Mouse (Mus musculus) neural tube, embryonic 14.5 days (tissue): Measurements from ENCODE around the gene Isl1. TPM values are rescaled to one million over a fixed set of nuclear protein-coding genes. Genes with fewer than 3 reads are reported as not detected.

Experiments used
- ATAC-seq: fragments of 200-750 bp; cut with Nextera tagmentation; 2 replicates; pipeline ENCODE4 v1.8.0; 2017; ENCODE audit warnings: low read depth, mild to moderate bottlenecking, moderate TSS enrichment, moderate library complexity
- H3K27ac ChIP-seq: fragments of 300-500 bp; sonication (generic); 2 replicates; pipeline ENCODE4 v1.5.1; 2014; ENCODE audit warnings: low read depth, mild to moderate bottlenecking, control low read depth, low read length, moderate library complexity, mixed read lengths
- H3K27me3 ChIP-seq: fragments of 300-500 bp; sonication (generic); 2 replicates; pipeline ENCODE4 v1.6.1; 2014; ENCODE audit warnings: low read length; ENCODE audit not compliant: control insufficient read depth, insufficient read depth
- H3K36me3 ChIP-seq: fragments of 300-500 bp; sonication (generic); 2 replicates; pipeline ENCODE4 v1.6.1; 2014; ENCODE audit warnings: low read length, mixed read lengths; ENCODE audit not compliant: control insufficient read depth, insufficient read depth
- H3K4me1 ChIP-seq: fragments of 300-500 bp; sonication (generic); 2 replicates; pipeline ENCODE4 v1.6.1; 2014; ENCODE audit warnings: low read length; ENCODE audit not compliant: control insufficient read depth, insufficient read depth
- H3K4me2 ChIP-seq: fragments of 300-500 bp; sonication (generic); 2 replicates; pipeline ENCODE4 v1.6.1; 2014; ENCODE audit warnings: mild to moderate bottlenecking, low read depth, low read length, control low read depth
- H3K4me3 ChIP-seq: fragments of 300-500 bp; sonication (generic); 2 replicates; pipeline ENCODE4 v1.5.1; 2014; ENCODE audit warnings: low read depth, low read length, control low read depth, mixed read lengths
- H3K9ac ChIP-seq: fragments of 300-500 bp; sonication (generic); replicated peaks from 2 replicates; pipeline ENCODE4 v1.6.1; 2014; ENCODE audit warnings: low read depth, mild to moderate bottlenecking, control low read depth, low read length, mixed read lengths
- H3K9me3 ChIP-seq: fragments of 300-500 bp; sonication (generic); 2 replicates; pipeline ENCODE4 v1.6.1; 2016; ENCODE audit warnings: low read length; ENCODE audit not compliant: control insufficient read depth
- WGBS: fragments of 180-500 bp; shearing (Covaris S2); extraction: QIAGEN DNeasy Blood & Tissue Kit; methylation state at CpG from one replicate; pipeline ENCODE4 v1.1.7; 2014; 5-methylcytosine and 5-hydroxymethylcytosine counted together
- polyA plus RNA-seq: library from polyadenylated mRNA; unstranded; fragments of >200 nt; fragmentation: Nextera tagmentation; extraction: Ambion mirVana; gene quantifications from 2 replicates; pipeline ENCODE4 v1.2.1, GENCODE M21; 2014

The Isl1 gene
- polyA plus RNA-seq, 1 experiment from 2014 or later: 30.4 TPM

GRCm38 (mm10) chr13:116279207-116279772 lies 30.2 kb downstream of the Isl1 start:
- no peak overlapping the region for H3K27ac ChIP-seq
- no peak overlapping the region for H3K9ac ChIP-seq
- H3K4me3 ChIP-seq: no peak overlapping the region
- no peaks in the 10 kb centered on the region for H3K9me3 ChIP-seq
- no peaks in the 10 kb centered on the region for H3K27me3 ChIP-seq
- H3K36me3 ChIP-seq: no peaks in the 10 kb centered on the region
- H3K4me1 ChIP-seq: no peaks in the 10 kb centered on the region
- 49% methylated on average over 9 of the region's 9 CpGs for WGBS
- no peak overlapping the region for H3K4me2 ChIP-seq
- 0 out of 2 replicates have a peak, but pooled peaks have one; percentile 21 for ATAC-seq
